Mouse (Mus musculus) inflammation-experienced regulatory T-cells, adult 16 weeks (primary cell): Measurements from ENCODE around the gene Tex13c1. TPM values are rescaled to one million over a fixed set of nuclear protein-coding genes. Genes with fewer than 3 reads are reported as not detected.

Source experiments
- polyA plus RNA-seq: library from polyadenylated mRNA; unstranded; fragments of 100-300 nt; shearing (Covaris generic); gene quantifications from one replicate; pipeline ENCODE4 v1.2.1, GENCODE M21; 2017

The Tex13c1 gene
- polyA plus RNA-seq, result not detected

DNA sequence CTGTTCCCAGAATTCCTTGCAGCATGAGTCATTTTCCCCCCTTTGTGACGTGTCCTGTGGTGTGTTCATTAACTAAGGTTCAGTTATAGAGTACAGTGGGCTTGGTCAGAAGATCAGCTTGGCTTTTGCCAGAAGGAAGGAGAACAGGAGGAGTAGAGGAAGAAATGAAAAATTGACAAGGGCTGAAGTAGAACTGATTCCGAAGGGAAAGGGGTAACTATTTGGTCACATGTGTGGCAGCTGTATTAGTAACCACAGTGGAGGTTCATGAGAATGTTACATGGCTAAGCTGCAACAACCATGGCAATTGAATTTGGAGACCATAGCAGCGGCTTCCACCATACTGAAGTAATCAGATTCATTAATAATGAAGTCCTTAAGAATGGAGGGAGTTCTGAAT lies at the start of gene Tex13c1:
Tex13c1 (plus strand) TSS at position 301 of the 400 bp plus-strand sequence.

Other genes with a start within 250 kb of the Tex13c1 start
- 0.11 TPM for gene Tenm1, start 162.0 kb upstream of the Tex13c1 start, polyA plus RNA-seq